Mouse (Mus musculus): ENCODE measurements around the gene Ptpn20.

The Ptpn20 gene

GRCm38 (mm10) chr14:33588951-33589350, at the start of gene Ptpn20:
Gene Ptpn20 (plus strand): TSS chr14:33589207.
- in situ Hi-C loops (cut with MboI, MseI): no loop called here

GRCm38 (mm10) chr14:33539559-33540167, 49.3 kb upstream of the Ptpn20 start:
- in situ Hi-C loops (cut with MboI, MseI): no loop called here

- in situ Hi-C loops (cut with MboI, MseI): no loop called here
These were observed 43.4 kb upstream of the Ptpn20 start for GRCm38 (mm10) chr14:33545565-33546143.

GRCm38 (mm10) chr14:33548650-33549049, 40.4 kb upstream of the Ptpn20 start:
- in situ Hi-C loops (cut with MboI, MseI): no loop called here

GRCm38 (mm10) chr14:33549856-33550255, 39.2 kb upstream of the Ptpn20 start:
- in situ Hi-C loops (cut with MboI, MseI): no loop called here

GRCm38 (mm10) chr14:33570737-33571136, 18.3 kb upstream of the Ptpn20 start:
- in situ Hi-C loops (cut with MboI, MseI): no loop called here

- in situ Hi-C loops (cut with MboI, MseI): no loop called here
These were observed 15.4 kb upstream of the Ptpn20 start for GRCm38 (mm10) chr14:33573643-33574042.

- in situ Hi-C loops (cut with MboI, MseI): no loop called here
These were observed 9.1 kb upstream of the Ptpn20 start for GRCm38 (mm10) chr14:33579771-33580484.

GRCm38 (mm10) chr14:33598376-33599130, 9.5 kb downstream of the Ptpn20 start:
- in situ Hi-C loops (cut with MboI, MseI): no loop called here

- in situ Hi-C loops (cut with MboI, MseI): no loop called here
These were observed 18.4 kb downstream of the Ptpn20 start for GRCm38 (mm10) chr14:33607431-33607830.

GRCm38 (mm10) chr14:33625036-33625435, 36.0 kb downstream of the Ptpn20 start:
- in situ Hi-C loops (cut with MboI, MseI): no loop called here

GRCm38 (mm10) chr14:33632790-33633372, 43.9 kb downstream of the Ptpn20 start:
- in situ Hi-C loops (cut with MboI, MseI): no loop called here

GRCm38 (mm10) chr14:33634354-33634753, 45.3 kb downstream of the Ptpn20 start:
- in situ Hi-C loops (cut with MboI, MseI): no loop called here

GRCm38 (mm10) chr14:33634774-33635173, 45.8 kb downstream of the Ptpn20 start:
- in situ Hi-C loops (cut with MboI, MseI): no loop called here

GRCm38 (mm10) chr14:33639357-33639756, 50.4 kb downstream of the Ptpn20 start:
- in situ Hi-C loops (cut with MboI, MseI): no loop called here

- in situ Hi-C loops (cut with MboI, MseI): no loop called here
These were observed 61.7 kb downstream of the Ptpn20 start for GRCm38 (mm10) chr14:33650721-33651120.

- in situ Hi-C loops (cut with MboI, MseI): no loop called here
These were observed 68.5 kb downstream of the Ptpn20 start for GRCm38 (mm10) chr14:33657471-33657901.

GRCm38 (mm10) chr14:33658331-33658730, 69.3 kb downstream of the Ptpn20 start:
- in situ Hi-C loops (cut with MboI, MseI): no loop called here

GRCm38 (mm10) chr14:33662080-33662479, 73.1 kb downstream of the Ptpn20 start:
- in situ Hi-C loops (cut with MboI, MseI): no loop called here

- in situ Hi-C loops (cut with MboI, MseI): no loop called here
These were observed 77.3 kb downstream of the Ptpn20 start for GRCm38 (mm10) chr14:33666301-33666700.

- in situ Hi-C loops (cut with MboI, MseI): no loop called here
These were observed 80.9 kb downstream of the Ptpn20 start for GRCm38 (mm10) chr14:33669891-33670290.
